12 mouse cellular contexts compared by ENCODE assay signal in the genomic region with DNA sequence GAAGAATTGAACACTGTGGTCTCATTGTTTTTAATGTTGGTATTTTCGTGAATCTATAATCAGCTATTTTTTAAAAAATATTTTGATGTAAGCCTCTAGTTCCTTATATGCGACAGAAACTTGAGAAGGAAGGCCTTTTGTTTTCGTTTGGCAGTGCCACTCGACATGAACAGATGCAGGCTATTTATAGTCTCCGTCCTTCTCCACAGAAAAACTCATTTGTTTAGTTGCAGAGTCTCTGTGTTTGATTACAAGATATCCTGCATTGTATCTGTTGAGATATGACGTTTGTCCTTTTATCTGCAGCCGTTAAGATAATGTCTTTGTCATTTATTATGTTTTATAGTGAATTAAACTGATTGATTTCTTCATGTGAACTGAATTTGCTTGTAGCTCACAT.
DNase-seq lines count a peak whose midpoint lies in the region; ATAC-seq and TF ChIP-seq lines count a peak whose summit lies in the region.
"Had no signal": no experiment of that assay in that cellular context is flagged by ENCODE, and none has a peak within 500 bp of the region (broad histone marks: within the 10 kb centered on the region; RNA-seq: fewer than 3 reads in every experiment).

No protein-coding gene starts in this region.

- H3K27me3 ChIP-seq in cerebellum, adult 2 months (ENCODE audit: control insufficient read depth, insufficient read depth, low read length): no peaks in the 10 kb centered on the region
- H3K27me3 ChIP-seq in heart, embryonic 15.5 days: no peaks in the 10 kb centered on the region
- H3K27me3 ChIP-seq in liver, postnatal 0 days (ENCODE audit: insufficient read depth, low read length): no peaks in the 10 kb centered on the region
- H3K27me3 ChIP-seq: megakaryocyte, embryonic 14.5 days had no signal

- H3K27ac ChIP-seq in cerebellum, adult 2 months (ENCODE audit: insufficient read depth, low read length): peak overlapping the region; percentile 96; the same call in 1 of the 2 replicates
- H3K27ac ChIP-seq in heart, embryonic 15.5 days: peak overlapping the region; percentile 59
- H3K27ac ChIP-seq in liver, postnatal 0 days (ENCODE audit: low read depth): no peak overlapping the region

- no peak overlapping the region for H3K9ac ChIP-seq in heart, embryonic 15.5 days
- no peak overlapping the region for H3K9ac ChIP-seq in liver, postnatal 0 days (replicated peaks)

- H3K4me3 ChIP-seq in cerebellum, adult 2 months (replicated peaks; ENCODE audit: insufficient read depth, low read depth, low read length): no peak overlapping the region
- no peak overlapping the region for H3K4me3 ChIP-seq in heart, embryonic 15.5 days
- H3K4me3 ChIP-seq in liver, postnatal 0 days (ENCODE audit: low read depth, low read length): no peak overlapping the region

- H3K4me2 ChIP-seq in heart, embryonic 15.5 days: no peak overlapping the region
- no peak overlapping the region for H3K4me2 ChIP-seq in liver, postnatal 0 days (ENCODE audit: low read depth, low read length)

- intact Hi-C loops in heart, postnatal 25 days (cut with DNase I): no loop called here

- TF ChIP-seq CTCF in cerebellum, adult 2 months (IDR thresholded peaks at IDR 0.05; ENCODE audit: borderline replicate concordance, insufficient read depth, low read depth, low read length): no peak
- TF ChIP-seq CTCF in liver, postnatal 0 days (IDR thresholded peaks at IDR 0.05; ENCODE audit: low read depth): no peak

- no peaks in the 10 kb centered on the region for H3K36me3 ChIP-seq in heart, embryonic 15.5 days
- H3K36me3 ChIP-seq in liver, postnatal 0 days (replicated peaks; ENCODE audit: insufficient read depth, low read length): no peaks in the 10 kb centered on the region

- no peak for ATAC-seq in heart, embryonic 15.5 days (replicated peaks; ENCODE audit: insufficient number of reproducible peaks, insufficient read depth, low FRiP score, low read depth)
- no peak for ATAC-seq in liver, postnatal 0 days

- TF ChIP-seq POLR2A in cerebellum, adult 2 months (IDR thresholded peaks at IDR 0.05; ENCODE audit: borderline replicate concordance, insufficient read depth, low read length): no peak

- DNase-seq in cerebellum, adult 2 months: peak in 1 of 2 experiments; percentile 81
- no peak for DNase-seq in cerebellum, postnatal 4 days (ENCODE audit: low spot score in 2 of 2)
- no peak for DNase-seq in heart, postnatal 25 days (ENCODE audit: low spot score)
- peak; percentile 35 for DNase-seq in lung, postnatal 25 days (ENCODE audit: low spot score)
- DNase-seq in lung, postnatal 4 days: no peak
- DNase-seq in retina, embryonic 14.5 days (ENCODE audit: low spot score): peak; percentile 9
- no peak for DNase-seq in liver, postnatal 0 days
- DNase-seq: kidney, postnatal 25 days; right cerebral cortex, adult 18-20 months; thymus, adult 18-20 months had no signal

- H3K4me1 ChIP-seq in cerebellum, adult 2 months (ENCODE audit: control insufficient read depth, insufficient read depth, low read length): peaks cover 6% of the 10 kb centered on the region
- H3K4me1 ChIP-seq in heart, embryonic 15.5 days (replicated peaks): peaks cover 21% of the 10 kb centered on the region
- H3K4me1 ChIP-seq in liver, postnatal 0 days (ENCODE audit: insufficient read depth): no peaks in the 10 kb centered on the region

- no peak for TF ChIP-seq EP300 in liver, postnatal 0 days (IDR thresholded peaks at IDR 0.05; ENCODE audit: low read depth)

- WGBS in cerebellum, adult 2 months: 5% methylated on average over 7 of the region's 7 CpGs
- 23% methylated on average over 7 of the region's 7 CpGs for WGBS in heart, embryonic 15.5 days
- 38% methylated on average over 7 of the region's 7 CpGs for WGBS in liver, postnatal 0 days (ENCODE audit: insufficient replicate concordance)

- no peaks in the 10 kb centered on the region for H3K9me3 ChIP-seq in heart, embryonic 15.5 days (replicated peaks)
- H3K9me3 ChIP-seq in liver, postnatal 0 days (ENCODE audit: low read length): no peaks in the 10 kb centered on the region
- H3K9me3 ChIP-seq: megakaryocyte, embryonic 14.5 days had no signal

Comparison
In these comparisons a context has a peak if more than half of its experiments do, and no peak if none do; other contexts are left out.
1. DNase-seq: peak in lung, postnatal 25 days (single experiment) and retina, embryonic 14.5 days (single experiment); none in cerebellum, postnatal 4 days (0 of 2), heart, postnatal 25 days (single experiment), lung, postnatal 4 days (0 of 2) and liver, postnatal 0 days (single experiment).